Mouse (Mus musculus) liver, adult 10 weeks (tissue): ENCODE measurements around the gene Vmn1r42. TPM values are rescaled to one million over a fixed set of nuclear protein-coding genes. Genes with fewer than 3 reads are reported as not detected.

ENCODE experiments used
- polyA plus RNA-seq: library from polyadenylated mRNA; stranded (reverse); fragments of 350-450 nt; fragmentation: Illumina TruSeq; extraction: RNeasy Lipid Tissue Mini Kit (QIAGEN cat#74804); gene quantifications from one replicate; pipeline ENCODE4 v1.2.3, GENCODE M21; 2014; ENCODE audit warnings: low read depth, low replicate concordance

Vmn1r42 gene
- not detected for polyA plus RNA-seq

GRCm38 (mm10) chr6:89876313-89876712 is at the start of gene Vmn1r42, which contains the start of gene Vmn1r43:
TSS of gene Vmn1r42 (minus strand) at chr6:89876413.
TSS of gene Vmn1r43 (minus strand) at chr6:89876413.

DNA sequence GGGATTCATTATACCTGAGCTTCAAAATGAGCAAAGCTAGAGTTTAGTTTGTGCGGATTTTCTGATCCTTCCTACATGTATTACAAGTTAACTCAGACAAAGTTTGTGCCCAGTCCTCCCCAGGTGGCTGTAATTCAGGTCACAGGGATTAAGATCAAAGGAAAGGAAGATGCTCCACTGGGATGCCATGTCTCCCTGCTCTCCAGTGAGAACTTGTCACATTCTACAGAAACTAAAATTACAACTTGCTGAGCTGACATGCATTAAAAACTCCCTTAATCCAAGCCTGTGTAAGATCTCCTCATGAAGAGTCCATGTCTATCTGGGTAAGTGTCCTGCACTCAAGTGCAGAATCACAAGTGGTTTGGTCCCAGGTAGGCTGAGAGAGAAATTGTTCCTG is 7.1 kb upstream of the Vmn1r42 start, which contains the start of gene Vmn1r44:
Gene Vmn1r44, plus strand, starts transcription at position 301 of the 400 bp plus-strand sequence.

Other genes with a start within 250 kb of the Vmn1r42 start
- gene Txnrd3, start 232.4 kb downstream of the Vmn1r42 start, polyA plus RNA-seq: 5.5 TPM
- gene Vmn1r40, start 168.9 kb downstream of the Vmn1r42 start, polyA plus RNA-seq: not detected
- not detected for gene Vmn1r41, start 135.6 kb downstream of the Vmn1r42 start, polyA plus RNA-seq
- not detected for gene Vmn1r43, start within 50 bp of the Vmn1r42 start, polyA plus RNA-seq
- not detected for gene Vmn1r44, start 7.2 kb upstream of the Vmn1r42 start, polyA plus RNA-seq
- not detected for gene Vmn1r45, start 64.2 kb upstream of the Vmn1r42 start, polyA plus RNA-seq
- not detected for gene Vmn1r46, start 92.9 kb upstream of the Vmn1r42 start, polyA plus RNA-seq
- not detected for gene Vmn1r47, start 139.7 kb upstream of the Vmn1r42 start, polyA plus RNA-seq
- gene Vmn1r48, start 160.4 kb upstream of the Vmn1r42 start, polyA plus RNA-seq: not detected
- gene Vmn1r49, start 202.1 kb upstream of the Vmn1r42 start, polyA plus RNA-seq: not detected
- gene Vmn1r50, start 225.0 kb upstream of the Vmn1r42 start, polyA plus RNA-seq: not detected
- not detected for gene Vmn1r51, start 246.2 kb upstream of the Vmn1r42 start, polyA plus RNA-seq